Mouse (Mus musculus): Measurements from ENCODE around the gene Gpr84. TPM values are rescaled to one million over a fixed set of nuclear protein-coding genes. Genes with fewer than 3 reads are reported as not detected.

Gene Gpr84
- total RNA-seq, 2 experiments from 2014 or later = 0.14 TPM; not detected in 1

DNA sequence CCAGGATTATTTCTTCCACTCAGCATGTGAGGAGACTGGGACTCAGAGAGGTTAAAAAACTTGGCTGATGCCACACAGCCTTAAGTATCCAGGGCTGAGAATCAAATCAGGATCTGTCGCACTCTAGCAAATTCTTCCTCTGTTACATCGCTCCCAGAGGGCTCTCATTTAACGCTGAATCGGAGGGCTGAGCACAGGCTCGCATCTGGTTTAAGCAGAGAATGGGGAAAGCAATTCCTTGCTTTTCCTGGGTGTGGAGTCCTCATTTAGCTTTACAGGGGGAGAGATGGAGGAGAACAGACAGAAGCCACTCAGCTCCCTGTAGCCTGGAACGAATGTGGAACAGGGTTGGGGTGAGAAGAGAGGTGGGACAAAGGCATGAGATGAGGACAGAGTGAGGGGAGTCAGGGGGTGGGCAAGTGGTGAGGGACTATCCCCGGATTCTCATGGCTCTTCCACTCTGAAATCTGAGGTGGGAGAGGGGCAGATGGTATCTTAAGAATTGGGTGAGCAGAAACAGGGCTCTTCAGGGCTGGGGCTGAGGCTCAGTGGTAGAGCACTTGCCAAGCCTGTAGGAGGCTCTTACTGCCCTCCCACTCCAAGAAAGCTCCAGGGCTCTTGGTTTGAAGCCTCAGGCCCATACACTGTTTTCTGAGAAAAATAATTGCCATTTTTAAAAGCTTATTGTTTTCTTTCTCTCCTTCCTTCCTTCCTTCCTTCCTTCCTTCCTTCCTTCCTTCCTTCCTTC, 25.2 kb upstream of the Gpr84 start:
- DNase-seq = no peak

DNA sequence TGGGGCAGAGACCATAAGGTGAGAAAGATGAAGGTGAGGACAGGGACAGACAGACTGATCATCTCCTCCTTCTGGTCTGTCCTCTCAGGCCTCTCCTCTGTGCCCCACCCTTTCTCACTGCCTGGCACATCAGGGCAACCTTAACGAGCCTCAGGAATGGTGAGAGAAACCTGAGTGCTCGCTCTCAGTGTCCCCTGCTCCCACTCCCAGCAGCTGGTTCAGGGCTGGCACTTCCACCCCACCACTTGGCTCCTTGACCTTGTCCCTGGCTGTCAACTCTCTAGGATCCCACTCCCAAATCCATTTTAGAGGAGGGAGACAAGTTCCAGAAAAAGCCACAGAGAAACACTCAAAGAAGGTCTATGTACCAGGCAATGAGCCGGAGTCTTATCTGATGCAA, 24.6 kb upstream of the Gpr84 start:
- no peak for DNase-seq

DNA sequence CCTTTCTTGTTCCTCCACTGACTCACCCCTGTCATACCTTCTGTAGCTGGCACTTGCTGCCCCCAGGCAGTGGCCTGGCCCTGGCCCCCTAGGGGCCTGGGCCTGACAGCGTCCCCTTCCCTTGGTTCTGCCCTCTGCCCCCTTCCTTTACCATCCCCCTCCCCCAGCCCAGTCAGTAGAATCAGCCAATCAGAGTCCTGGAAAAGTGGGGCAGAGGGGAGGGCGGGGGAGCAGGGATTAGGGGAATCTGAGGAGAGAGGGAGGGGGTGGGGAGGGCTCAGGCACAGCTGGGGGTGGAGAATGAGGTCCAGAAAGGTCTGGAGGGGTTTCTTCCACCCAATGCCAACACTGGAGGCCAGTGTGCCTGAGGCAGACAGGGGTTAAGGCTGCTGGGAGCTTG, 23.8 kb upstream of the Gpr84 start:
- no peak for DNase-seq

DNA sequence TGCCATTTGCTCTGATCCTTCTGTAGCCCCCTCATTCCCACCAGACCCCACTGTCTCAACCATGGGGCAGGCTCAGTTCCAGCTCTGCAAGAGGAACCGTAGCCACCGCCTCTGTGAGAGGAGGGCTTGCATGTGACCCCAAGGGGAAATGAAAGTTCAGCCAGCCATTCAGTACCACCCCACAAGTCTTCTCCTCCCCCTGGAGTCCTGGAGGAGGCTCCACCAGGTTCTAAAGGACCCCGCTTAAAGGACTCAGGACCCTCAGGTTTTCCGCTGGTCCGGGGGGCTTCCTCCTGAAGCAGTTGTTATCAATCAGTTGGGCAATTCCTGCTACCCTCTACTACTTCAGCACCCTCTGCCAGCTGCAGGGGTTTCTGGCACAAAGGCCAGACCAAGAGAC, 23.3 kb upstream of the Gpr84 start:
- no peak for DNase-seq

DNA sequence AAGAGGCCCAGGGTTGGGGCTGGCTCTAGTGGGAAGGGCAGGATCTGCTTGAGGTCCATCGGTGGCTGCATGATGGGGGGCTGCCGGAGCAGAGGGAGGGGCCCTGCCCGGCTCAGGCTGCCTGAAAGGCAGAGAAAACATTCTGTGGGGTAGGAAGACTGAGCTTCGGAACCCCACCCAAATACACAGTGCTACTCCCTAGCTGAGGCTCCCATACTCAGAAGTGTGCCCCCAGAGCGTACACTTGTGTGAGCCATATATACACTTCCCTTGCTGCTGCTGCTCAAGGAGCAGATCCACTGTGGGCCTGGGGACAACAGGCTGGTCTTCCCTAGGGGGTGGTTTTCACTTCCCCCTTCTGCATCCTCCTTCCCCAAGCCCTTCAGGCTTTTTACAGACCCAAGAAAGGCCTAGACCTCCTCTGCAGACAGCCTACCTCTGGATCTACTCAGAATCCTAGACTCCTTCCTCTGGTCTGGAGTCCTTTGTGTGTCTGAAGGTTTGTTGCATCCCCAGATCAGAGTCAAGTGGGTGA, 22.7 kb upstream of the Gpr84 start:
- no peak for DNase-seq

DNA sequence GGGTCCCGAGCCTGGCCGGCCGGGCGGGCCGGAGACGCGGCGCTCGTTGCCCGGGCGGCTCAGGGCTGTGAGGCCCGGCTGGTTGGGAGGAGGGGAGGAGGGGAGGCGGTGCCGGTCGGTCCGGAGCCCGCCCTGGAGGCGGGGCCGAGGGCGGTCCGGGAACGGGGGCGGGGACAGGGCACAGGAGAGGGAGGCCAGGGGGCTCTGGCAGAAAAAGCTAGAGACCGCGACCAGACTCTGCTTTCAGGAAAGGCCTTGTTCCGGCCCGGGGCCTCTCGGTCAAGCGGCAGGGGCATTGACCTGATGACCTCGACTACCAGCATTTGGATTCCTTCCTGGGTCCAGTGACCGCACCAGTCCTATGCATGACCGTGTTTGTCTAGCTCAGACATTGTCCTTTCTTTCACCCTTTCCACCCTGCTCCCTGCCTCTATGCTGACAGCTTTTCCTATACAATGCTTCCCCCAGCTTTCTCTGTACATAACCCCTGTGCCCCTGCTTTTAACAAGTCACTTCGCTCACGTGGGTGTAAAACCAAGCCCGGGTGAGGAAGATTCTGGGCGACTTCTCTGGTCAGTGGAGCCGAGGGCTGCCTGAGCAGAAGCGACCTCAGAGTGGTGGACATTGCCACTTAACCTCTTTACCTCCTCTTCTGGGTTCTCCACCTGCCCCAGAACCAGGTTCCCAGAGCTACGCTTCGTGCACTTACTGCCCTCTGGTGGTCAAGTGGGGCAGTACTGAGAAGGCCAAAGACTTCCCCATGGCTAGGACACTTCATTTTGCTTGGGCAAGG, 13.2 kb upstream of the Gpr84 start:
- DNase-seq = peak; percentile 91

DNA sequence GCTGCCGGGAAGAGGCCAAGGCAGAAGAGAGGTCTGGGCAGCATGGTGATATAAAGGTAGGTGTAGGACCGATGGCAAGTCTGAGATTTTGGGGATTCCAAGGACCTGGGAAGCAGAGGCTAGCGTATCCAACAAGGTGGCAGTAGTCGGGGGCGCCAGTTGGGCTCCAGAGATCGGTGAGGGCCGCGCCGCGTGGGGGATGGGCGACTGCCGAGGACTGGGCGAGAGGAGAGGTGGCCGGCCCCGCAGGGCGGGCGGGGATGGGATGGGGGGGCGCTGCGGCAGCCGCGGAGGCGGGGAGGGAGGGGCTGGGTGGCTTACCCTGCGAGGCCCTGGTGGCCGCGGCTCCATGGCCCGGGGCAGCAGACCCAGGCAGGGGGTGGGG, 12.7 kb upstream of the Gpr84 start:
- peak; percentile 71 for DNase-seq

DNA sequence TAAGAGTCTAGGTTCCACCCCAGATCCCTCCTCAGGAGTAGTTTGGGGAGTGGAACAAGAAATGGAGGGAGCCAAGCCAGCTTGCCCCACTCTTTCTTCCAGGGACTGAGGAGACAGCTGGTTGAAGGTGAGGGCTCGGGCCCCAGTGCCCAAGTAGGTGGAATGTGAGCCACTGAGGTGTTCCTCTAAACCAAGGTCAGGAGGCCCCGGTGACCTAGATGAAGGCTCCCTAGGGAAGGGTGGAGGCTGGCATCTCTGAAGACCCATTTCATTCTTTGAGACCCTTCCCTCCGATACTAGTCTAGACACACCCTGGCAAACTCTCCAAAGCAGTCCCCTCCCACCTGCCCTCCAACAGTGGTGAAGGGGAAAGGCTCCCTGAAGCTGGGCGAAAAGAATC, 12.0 kb upstream of the Gpr84 start:
- DNase-seq = no peak

DNA sequence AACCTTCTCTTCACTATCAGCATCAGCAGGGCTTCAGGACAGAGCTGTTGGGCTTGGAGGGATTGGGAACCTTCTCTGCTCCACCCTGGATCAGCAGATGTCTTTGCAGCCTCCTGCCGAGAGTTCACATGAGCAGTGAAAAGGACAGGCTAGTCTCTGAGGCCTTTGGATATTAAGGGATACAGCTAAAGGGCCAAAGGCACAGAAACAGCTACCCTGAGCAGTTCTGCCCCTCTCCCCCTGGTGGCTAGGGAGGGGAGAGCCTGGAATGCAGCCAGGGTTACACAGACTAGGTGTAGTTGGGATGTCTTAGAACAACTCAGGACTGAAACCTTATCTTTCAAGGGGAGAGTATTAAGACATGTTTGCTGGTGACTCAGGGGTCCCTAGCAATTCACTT, 10.7 kb upstream of the Gpr84 start:
- no peak for DNase-seq

DNA sequence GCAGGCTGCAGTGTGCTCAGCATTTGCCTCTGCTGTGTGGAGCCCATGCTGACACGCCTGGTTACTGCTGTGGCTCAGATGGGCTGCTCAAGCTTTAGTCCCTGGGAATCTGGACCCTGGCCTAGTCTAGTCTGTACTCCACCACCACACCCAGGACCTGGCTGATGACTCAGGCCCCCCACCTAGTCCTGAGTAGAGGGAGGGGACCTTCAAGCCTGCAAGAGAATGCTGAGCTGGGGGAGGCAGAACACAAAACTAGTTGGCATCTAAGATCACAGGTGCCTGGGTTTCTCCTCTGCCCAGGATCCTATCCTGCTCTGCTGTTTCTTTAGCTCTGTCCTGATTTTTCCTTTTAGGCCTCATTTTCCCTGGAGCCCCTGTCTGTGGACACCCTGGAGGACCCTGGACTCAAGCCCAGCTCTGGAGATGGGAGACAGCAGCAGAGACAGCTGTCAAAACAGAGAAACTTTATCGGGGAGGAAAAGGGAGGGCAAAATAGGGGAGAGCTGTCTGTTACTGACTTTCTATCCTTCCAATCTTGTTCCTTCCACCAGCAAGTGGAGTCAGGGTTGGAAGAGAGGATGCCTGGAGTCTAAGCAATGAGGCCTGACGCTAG, 7.9 kb upstream of the Gpr84 start:
- DNase-seq = no peak

DNA sequence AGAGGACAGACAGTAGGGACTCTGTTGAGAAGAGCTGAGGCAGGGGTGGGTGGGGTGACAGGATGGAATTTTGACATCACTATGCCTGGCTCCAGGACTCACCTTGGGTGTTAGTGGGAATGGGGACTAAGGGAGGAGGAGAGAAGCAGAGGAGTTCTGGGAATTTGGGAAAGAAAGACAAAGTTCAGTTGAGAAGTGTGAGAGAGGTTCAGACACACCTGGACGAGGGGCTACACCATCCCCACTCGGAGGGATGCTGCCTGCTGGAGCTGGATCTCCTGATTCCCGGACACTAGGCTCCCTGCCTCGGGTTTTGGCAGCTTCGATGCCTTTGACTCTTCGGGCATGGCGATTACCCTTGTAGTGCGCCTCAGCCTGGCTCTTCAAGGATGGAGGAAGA, 7.3 kb upstream of the Gpr84 start:
- DNase-seq = no peak

DNA sequence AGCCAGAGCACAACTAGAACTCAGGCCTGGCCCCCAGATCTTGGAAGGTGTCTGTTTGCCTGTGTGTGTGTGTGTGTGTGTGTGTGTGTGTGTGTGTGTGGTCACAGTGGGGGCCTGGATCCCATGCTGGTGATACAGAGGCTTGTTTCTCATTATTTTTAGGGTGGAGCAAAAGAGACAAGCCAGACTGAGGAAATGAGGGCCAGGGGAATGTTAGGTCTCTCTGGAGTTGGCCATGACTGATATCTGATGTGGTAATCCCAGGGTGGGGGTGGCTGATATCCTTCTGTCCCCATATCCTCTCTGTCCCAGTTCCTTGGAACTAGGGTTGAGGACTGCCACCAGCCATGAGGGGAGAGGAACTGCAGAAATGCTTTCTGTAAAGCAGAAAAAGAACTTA, 6.7 kb upstream of the Gpr84 start:
- DNase-seq = no peak

DNA sequence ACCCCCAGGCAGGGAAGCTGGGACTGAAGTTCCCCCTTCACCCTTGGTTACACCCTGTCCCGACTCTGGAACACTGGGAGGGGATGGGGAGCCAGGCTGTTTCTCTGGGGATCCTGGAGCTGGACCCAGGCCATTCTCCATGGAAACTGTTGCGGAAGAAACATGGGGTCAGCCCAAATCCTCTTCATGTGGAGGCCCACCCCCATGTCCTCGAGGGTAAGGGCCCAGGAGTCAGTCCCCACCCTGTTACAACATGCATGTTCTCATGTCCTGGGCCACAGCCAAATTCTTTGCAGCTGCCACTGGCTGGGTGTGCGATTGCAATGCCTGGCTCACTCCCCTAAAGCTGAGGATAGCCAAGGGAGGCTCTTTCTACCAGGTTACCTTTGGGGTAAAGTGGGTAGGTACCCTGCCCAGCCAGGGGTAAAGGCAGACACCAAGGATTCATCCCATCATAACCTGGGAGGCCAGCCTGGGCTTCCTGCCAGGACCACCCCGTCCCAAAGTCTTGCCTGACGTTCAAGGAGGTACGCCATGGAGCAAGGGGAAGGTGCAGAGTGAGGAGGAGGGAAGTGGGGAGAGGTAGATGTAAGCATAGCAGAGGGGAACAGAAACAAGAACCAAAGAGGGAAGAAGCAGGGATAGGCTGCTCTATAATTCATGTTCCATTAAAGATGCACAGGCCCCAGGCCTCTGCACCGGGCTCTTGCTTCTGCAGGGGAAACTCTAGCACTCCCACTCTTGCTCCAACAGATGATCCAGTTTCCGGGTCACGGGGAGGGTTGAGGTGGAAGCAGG, 5.8 kb upstream of the Gpr84 start:
- DNase-seq = peak; percentile 65

DNA sequence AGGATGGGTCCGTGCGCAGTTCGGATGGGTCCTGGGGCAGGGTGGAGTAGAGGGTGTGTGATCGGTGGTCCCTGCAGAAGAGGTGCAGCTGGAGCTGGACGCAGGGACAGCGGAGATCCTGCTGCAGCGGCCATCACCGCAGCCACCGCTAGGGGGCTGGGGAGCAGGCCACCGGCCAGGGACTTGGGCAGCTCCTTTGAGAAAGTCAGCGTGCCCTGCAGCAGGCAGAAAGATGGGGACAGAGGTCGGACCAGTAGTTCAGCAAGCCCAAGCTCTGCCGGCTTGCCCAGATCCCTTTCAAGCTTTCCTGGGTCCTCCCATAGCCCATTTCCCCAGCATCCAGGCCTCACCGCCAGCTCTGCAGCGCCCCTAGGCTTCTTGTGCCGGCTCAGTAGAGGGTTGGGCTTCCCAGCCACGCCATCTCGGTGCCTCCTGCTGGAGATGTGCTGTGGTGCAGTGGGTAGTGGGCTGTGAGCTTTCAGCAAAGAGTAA, 4.6 kb upstream of the Gpr84 start:
- DNase-seq = peak; percentile 88

DNA sequence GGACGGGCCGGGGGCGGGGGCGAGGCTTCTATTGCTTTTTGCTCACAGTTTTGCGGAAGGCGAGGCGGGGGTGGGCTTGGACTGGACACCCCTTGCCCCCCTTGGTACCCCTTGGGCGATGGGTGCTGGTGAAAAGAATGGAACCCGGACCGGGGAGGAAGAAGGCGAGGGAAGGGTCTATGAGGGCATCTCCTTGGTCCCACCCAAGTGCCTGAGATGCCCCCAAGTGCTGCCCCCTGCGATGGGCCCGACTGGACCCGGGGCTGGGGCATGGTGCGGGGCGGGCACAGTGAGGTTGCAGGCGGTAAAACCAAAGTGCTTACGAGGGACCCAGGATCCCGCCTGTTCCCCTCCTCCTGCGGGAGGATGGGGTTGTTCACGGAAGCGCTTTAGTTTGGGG, 3.8 kb upstream of the Gpr84 start:
- no peak for DNase-seq

DNA sequence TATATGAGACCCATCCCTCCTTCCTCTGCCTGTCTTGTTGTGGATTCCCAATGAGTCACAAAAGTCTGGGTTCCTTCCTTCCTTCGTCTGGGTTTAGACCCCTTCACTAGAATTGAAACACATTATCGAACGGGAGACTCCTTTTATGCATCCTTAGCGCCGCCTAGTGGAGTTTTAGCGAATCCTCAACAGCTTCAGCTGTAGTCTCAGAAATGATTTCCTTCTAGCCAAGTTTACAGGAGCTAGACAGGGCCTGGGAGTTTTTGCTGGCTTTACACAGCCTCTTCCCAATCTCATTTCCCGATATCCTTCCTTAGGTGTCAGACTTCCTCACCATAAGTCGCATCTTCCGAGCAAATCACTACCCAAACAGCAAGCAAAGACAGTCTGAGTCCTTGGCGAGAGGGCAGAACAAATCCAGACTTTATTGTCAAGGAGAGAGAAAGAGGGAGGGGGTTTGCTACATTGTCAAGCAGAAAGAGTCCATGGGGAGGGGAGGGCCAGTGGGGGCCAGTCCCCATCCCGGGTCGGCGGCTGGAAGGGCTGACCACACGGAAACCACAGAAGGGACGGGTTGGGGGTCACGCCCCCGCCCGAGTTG, 3.2 kb upstream of the Gpr84 start:
- DNase-seq = no peak

DNA sequence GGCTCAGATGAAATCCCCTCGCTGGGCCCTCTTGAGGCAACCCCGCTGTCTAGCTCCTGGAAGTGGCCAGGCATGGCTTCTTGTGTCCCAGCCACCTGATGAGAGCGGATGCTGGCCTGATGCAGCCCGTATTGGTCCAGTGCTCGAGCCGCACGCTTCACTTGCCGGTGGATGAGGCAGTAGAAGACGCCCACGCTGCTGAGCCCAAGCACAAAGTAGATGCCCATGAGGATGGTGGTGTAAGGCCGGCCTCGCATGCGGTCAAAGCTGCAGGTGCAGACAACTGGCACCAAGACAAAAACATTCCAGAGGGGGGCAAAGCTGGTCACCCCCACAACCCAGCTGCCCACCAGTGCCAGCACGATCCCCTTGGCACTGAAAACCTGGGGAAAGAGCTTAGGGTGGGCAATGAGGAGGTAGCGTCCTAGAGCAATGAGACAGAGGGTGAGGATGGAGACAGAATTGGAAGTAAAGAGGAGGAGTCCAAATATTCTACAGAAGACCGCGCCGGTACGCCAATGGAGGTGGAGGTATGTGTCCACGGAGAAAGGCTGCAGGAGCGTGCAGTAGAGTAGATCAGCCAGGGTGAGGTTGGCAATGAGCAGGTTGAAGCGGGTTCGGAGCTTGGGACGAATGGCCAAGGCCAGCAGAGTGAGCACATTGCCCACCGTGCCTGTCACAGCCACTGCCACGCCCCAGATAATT, 1.4 kb downstream of the Gpr84 start:
- no peak for DNase-seq

DNA sequence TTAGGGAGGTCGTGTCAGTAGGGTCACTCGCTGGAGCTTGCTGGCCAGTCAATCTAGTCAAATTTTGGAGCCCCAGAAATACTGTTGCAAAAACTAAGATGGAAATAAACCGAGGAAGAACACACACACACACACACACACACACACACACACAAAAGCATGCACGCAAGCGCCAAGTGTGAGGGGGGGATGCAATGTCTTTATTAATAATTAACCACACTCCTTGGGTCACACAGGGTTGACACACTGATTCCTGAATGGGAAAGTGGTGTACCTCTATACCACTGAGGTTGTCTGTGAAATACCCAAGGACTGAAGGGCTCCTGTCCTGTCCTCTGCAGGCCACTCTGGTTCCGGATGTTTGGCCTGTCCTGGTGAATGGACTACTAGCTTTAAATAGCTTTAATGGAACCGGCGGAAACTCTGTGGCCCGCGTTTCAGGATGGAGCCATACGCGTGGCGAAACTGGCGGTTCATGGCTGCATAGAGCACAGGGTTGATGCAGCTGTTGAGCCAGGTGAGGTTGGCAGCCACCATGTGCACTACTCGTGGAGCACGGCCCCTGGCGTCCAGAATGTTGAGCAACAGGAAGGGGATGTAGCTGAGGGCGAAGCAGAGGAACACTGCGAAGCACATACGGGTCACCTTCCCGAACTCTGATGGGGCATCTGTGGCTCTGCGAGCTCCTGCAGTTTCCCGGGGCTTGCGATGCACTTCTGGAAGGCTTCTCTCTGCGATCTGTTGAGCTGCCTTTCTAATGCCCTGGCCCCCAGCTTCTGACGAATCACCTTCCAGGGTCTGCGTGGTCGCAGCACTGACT, 2.1 kb downstream of the Gpr84 start:
- no peak for DNase-seq

DNA sequence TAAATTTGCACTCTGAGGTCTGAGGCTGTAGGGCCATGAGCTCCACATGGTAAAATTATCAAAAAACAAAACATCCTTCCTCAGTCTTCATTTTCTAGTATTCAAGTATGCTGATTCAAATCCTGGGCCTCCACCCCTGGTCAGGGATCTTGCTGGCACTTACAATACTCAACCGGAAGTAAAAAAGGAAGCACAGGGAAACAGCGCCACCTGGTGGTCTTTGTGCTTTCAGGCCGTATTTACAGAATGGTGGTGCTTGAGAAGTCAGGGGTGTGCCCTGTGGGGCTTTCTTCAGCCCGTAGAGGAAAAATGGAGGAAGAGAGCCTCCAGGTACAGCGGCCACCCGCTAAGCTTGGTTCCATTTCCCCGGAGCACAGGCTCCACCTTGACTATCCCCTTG, 3.3 kb downstream of the Gpr84 start:
- DNase-seq = peak; percentile 94

Measured in gastrocnemius, postnatal 10 days (tissue).